Mouse (Mus musculus): Measurements from ENCODE around the gene Trdmt1.

GRCm38 (mm10) chr2:13492927-13493326, 51.5 kb downstream of the Trdmt1 start:
- TF ChIP-seq CTCF (IDR thresholded peaks at IDR 0.05; ENCODE audit: extremely low read depth, insufficient read depth, insufficient read length, insufficient replicate concordance) (no peak), POLR2A (IDR thresholded peaks at IDR 0.05; ENCODE audit: low read depth, low read length) (no peak)
